Mouse (Mus musculus) stomach, embryonic 15.5 days (tissue): Measurements from ENCODE around the gene Ccdc121. TPM values are rescaled to one million over a fixed set of nuclear protein-coding genes. Genes with fewer than 3 reads are reported as not detected.

Source experiments
- ATAC-seq: fragments of 200-750 bp; cut with Nextera tagmentation; 2 replicates; pipeline ENCODE4 v1.8.0; 2017; ENCODE audit warnings: low read depth, moderate number of reproducible peaks, moderate TSS enrichment; ENCODE audit not compliant: insufficient read depth, low FRiP score
- H3K27ac ChIP-seq: fragments of 300-500 bp; sonication (generic); 2 replicates; pipeline ENCODE4 v1.5.1; 2015; ENCODE audit warnings: mild to moderate bottlenecking, inconsistent platforms
- H3K27me3 ChIP-seq: fragments of 300-500 bp; sonication (generic); replicated peaks from 2 replicates; pipeline ENCODE4 v1.6.1; 2015; ENCODE audit warnings: inconsistent platforms
- H3K36me3 ChIP-seq: fragments of 300-500 bp; sonication (generic); 2 replicates; pipeline ENCODE4 v1.6.1; 2015; ENCODE audit warnings: inconsistent platforms
- H3K4me1 ChIP-seq: fragments of 300-500 bp; sonication (generic); 2 replicates; pipeline ENCODE4 v1.6.1; 2015; ENCODE audit warnings: inconsistent platforms
- H3K4me2 ChIP-seq: fragments of 300-500 bp; sonication (generic); 2 replicates; pipeline ENCODE4 v1.6.1; 2015; ENCODE audit warnings: mild to moderate bottlenecking, inconsistent platforms
- H3K4me3 ChIP-seq: fragments of 300-500 bp; sonication (generic); replicated peaks from 2 replicates; pipeline ENCODE4 v1.5.1; 2015; ENCODE audit warnings: inconsistent platforms
- H3K9ac ChIP-seq: fragments of 300-500 bp; sonication (generic); 2 replicates; pipeline ENCODE4 v1.6.1; 2015; ENCODE audit warnings: inconsistent platforms
- H3K9me3 ChIP-seq: fragments of 300-500 bp; sonication (generic); 2 replicates; pipeline ENCODE4 v1.6.1; 2016; ENCODE audit warnings: inconsistent platforms
- WGBS: fragments of 180-500 bp; shearing (Covaris S2); methylation state at CpG from one replicate; pipeline ENCODE4 v1.1.7; 2015; 5-methylcytosine and 5-hydroxymethylcytosine counted together
- polyA plus RNA-seq: library from polyadenylated mRNA; unstranded; fragments of >200 nt; fragmentation: Nextera tagmentation; extraction: Ambion mirVana; gene quantifications from 2 replicates; pipeline ENCODE4 v1.2.1, GENCODE M21; 2015

Gene Ccdc121
- polyA plus RNA-seq, 1 experiment from 2014 or later = not detected

GRCm38 (mm10) chr1:181503471-181503870 is 7.8 kb downstream of the Ccdc121 start:
- Histone ChIP-seq H3K27ac (no peak overlapping the region), H3K9ac (no peak overlapping the region), H3K27me3 (no peaks in the 10 kb centered on the region), H3K4me2 (no peak overlapping the region), H3K36me3 (no peaks in the 10 kb centered on the region), H3K4me3 (no peak overlapping the region), H3K4me1 (0 out of 2 replicates have a peak, but pooled peaks cover 3% of the 10 kb centered on the region), H3K9me3 (no peaks in the 10 kb centered on the region)
- ATAC-seq = no peak
- WGBS = 82% methylated on average over 2 of the region's 2 CpGs

GRCm38 (mm10) chr1:181484696-181485095 is 26.6 kb downstream of the Ccdc121 start:
- Histone ChIP-seq H3K4me1 (no peaks in the 10 kb centered on the region), H3K4me2 (no peak overlapping the region), H3K4me3 (no peak overlapping the region), H3K27me3 (no peaks in the 10 kb centered on the region), H3K36me3 (no peaks in the 10 kb centered on the region), H3K9me3 (no peaks in the 10 kb centered on the region), H3K27ac (no peak overlapping the region), H3K9ac (no peak overlapping the region)
- ATAC-seq = no peak
- 77% methylated on average over 5 of the region's 5 CpGs for WGBS

GRCm38 (mm10) chr1:181476557-181476956 is 34.7 kb downstream of the Ccdc121 start:
- Histone ChIP-seq H3K4me2 (no peak overlapping the region), H3K4me1 (no peaks in the 10 kb centered on the region), H3K27me3 (no peaks in the 10 kb centered on the region; the same call in 1 of the 2 replicates), H3K36me3 (no peaks in the 10 kb centered on the region), H3K9ac (no peak overlapping the region), H3K27ac (no peak overlapping the region), H3K9me3 (no peaks in the 10 kb centered on the region), H3K4me3 (no peak overlapping the region)
- 41% methylated on average over 6 of the region's 6 CpGs for WGBS
- ATAC-seq = no peak

- no peak overlapping the region for H3K4me3 ChIP-seq
- H3K27ac ChIP-seq = no peak overlapping the region
- no peak for ATAC-seq
- H3K9ac ChIP-seq = no peak overlapping the region
- H3K9me3 ChIP-seq = no peaks in the 10 kb centered on the region
- no peak overlapping the region for H3K4me2 ChIP-seq
- H3K4me1 ChIP-seq = no peaks in the 10 kb centered on the region
- H3K27me3 ChIP-seq = no peaks in the 10 kb centered on the region; the same call in 1 of the 2 replicates
- WGBS = 64% methylated on average over 8 of the region's 8 CpGs
- H3K36me3 ChIP-seq = no peaks in the 10 kb centered on the region
Observed at GRCm38 (mm10) chr1:181476141-181476540, 35.1 kb downstream of the Ccdc121 start.

- no peaks in the 10 kb centered on the region for H3K36me3 ChIP-seq
- no peak overlapping the region for H3K4me3 ChIP-seq
- peaks cover 6% of the 10 kb centered on the region; the same call in 1 of the 2 replicates for H3K4me1 ChIP-seq
- ATAC-seq = no peak
- H3K27ac ChIP-seq = no peak overlapping the region
- H3K9ac ChIP-seq = no peak overlapping the region
- no peaks in the 10 kb centered on the region for H3K9me3 ChIP-seq
- WGBS = 71% methylated on average over 8 of the region's 8 CpGs
- no peaks in the 10 kb centered on the region for H3K27me3 ChIP-seq
- H3K4me2 ChIP-seq = no peak overlapping the region
Observed at GRCm38 (mm10) chr1:181469415-181469814, 41.8 kb downstream of the Ccdc121 start.

- Histone ChIP-seq H3K36me3 (no peaks in the 10 kb centered on the region), H3K4me2 (no peak overlapping the region)
- 85% methylated on average over 6 of the region's 6 CpGs for WGBS
Observed at GRCm38 (mm10) chr1:181467321-181467670, 44.0 kb downstream of the Ccdc121 start.

GRCm38 (mm10) chr1:181466601-181467320 is 44.5 kb downstream of the Ccdc121 start:
- Histone ChIP-seq H3K9me3 (no peaks in the 10 kb centered on the region), H3K36me3 (no peaks in the 10 kb centered on the region), H3K4me2 (peak overlapping the region; percentile 21; the same call in 1 of the 2 replicates), H3K27me3 (no peaks in the 10 kb centered on the region), H3K9ac (no peak overlapping the region), H3K27ac (no peak overlapping the region; the same call in 1 of the 2 replicates), H3K4me3 (no peak overlapping the region), H3K4me1 (peaks cover 6% of the 10 kb centered on the region; the same call in 1 of the 2 replicates)
- ATAC-seq = no peak
- 52% methylated on average over 17 of the region's 17 CpGs for WGBS

More at GRCm38 (mm10) chr1:181467321-181467670, 44.0 kb downstream of the Ccdc121 start:
- H3K4me1 ChIP-seq = peaks cover 6% of the 10 kb centered on the region; the same call in 1 of the 2 replicates
- no peak overlapping the region for H3K4me3 ChIP-seq
- H3K27me3 ChIP-seq = no peaks in the 10 kb centered on the region
- H3K9ac ChIP-seq = no peak overlapping the region
- no peak overlapping the region for H3K27ac ChIP-seq
- H3K9me3 ChIP-seq = no peaks in the 10 kb centered on the region
- no peak for ATAC-seq

- Histone ChIP-seq H3K4me1 (peaks cover 6% of the 10 kb centered on the region; the same call in 1 of the 2 replicates), H3K36me3 (no peaks in the 10 kb centered on the region), H3K27ac (no peak overlapping the region), H3K4me3 (no peak overlapping the region), H3K27me3 (no peaks in the 10 kb centered on the region), H3K4me2 (no peak overlapping the region), H3K9me3 (no peaks in the 10 kb centered on the region), H3K9ac (no peak overlapping the region)
- 91% methylated on average over 6 of the region's 6 CpGs for WGBS
- 0 out of 2 replicates have a peak, but pooled peaks have one; percentile 22 for ATAC-seq
Observed at GRCm38 (mm10) chr1:181466040-181466439, 45.2 kb downstream of the Ccdc121 start.

- ATAC-seq = no peak
- Histone ChIP-seq H3K4me1 (peaks cover 6% of the 10 kb centered on the region; the same call in 1 of the 2 replicates), H3K9me3 (no peaks in the 10 kb centered on the region), H3K4me2 (no peak overlapping the region), H3K4me3 (no peak overlapping the region), H3K27ac (no peak overlapping the region), H3K9ac (no peak overlapping the region), H3K27me3 (no peaks in the 10 kb centered on the region), H3K36me3 (no peaks in the 10 kb centered on the region)
- WGBS = 43% methylated on average over 5 of the region's 5 CpGs
Observed at GRCm38 (mm10) chr1:181465027-181465426, 46.2 kb downstream of the Ccdc121 start.

GRCm38 (mm10) chr1:181462906-181463179 is 48.4 kb downstream of the Ccdc121 start:
- no peak for ATAC-seq
- H3K27me3 ChIP-seq = no peaks in the 10 kb centered on the region
- no peaks in the 10 kb centered on the region for H3K36me3 ChIP-seq
- no peak overlapping the region for H3K9ac ChIP-seq
- H3K4me1 ChIP-seq = peaks cover 6% of the 10 kb centered on the region; the same call in 1 of the 2 replicates
- H3K4me3 ChIP-seq = no peak overlapping the region
- H3K9me3 ChIP-seq = no peaks in the 10 kb centered on the region
- H3K4me2 ChIP-seq = no peak overlapping the region
- WGBS = 68% methylated on average over 6 of the region's 6 CpGs
- no peak overlapping the region for H3K27ac ChIP-seq

GRCm38 (mm10) chr1:181462051-181462905 is 49.0 kb downstream of the Ccdc121 start:
- ATAC-seq = no peak
- Histone ChIP-seq H3K27me3 (no peaks in the 10 kb centered on the region), H3K9me3 (no peaks in the 10 kb centered on the region), H3K36me3 (no peaks in the 10 kb centered on the region), H3K4me2 (no peak overlapping the region), H3K9ac (no peak overlapping the region), H3K4me3 (no peak overlapping the region), H3K4me1 (peaks cover 6% of the 10 kb centered on the region; the same call in 1 of the 2 replicates), H3K27ac (no peak overlapping the region)
- 44% methylated on average over 8 of the region's 8 CpGs for WGBS

GRCm38 (mm10) chr1:181461484-181461883 is 49.8 kb downstream of the Ccdc121 start:
- no peaks in the 10 kb centered on the region for H3K27me3 ChIP-seq
- H3K4me3 ChIP-seq = no peak overlapping the region
- no peak overlapping the region for H3K4me2 ChIP-seq
- H3K36me3 ChIP-seq = no peaks in the 10 kb centered on the region
- no peak for ATAC-seq
- no peak overlapping the region for H3K9ac ChIP-seq
- WGBS = 58% methylated on average over 8 of the region's 8 CpGs
- no peaks in the 10 kb centered on the region for H3K9me3 ChIP-seq
- no peak overlapping the region for H3K27ac ChIP-seq
- H3K4me1 ChIP-seq = no peaks in the 10 kb centered on the region
